Mouse (Mus musculus) heart, embryonic 14.5 days (tissue): ENCODE data around the gene Ica1. TPM values are rescaled to one million over a fixed set of nuclear protein-coding genes. Genes with fewer than 3 reads are reported as not detected.

ENCODE experiments used
- ATAC-seq: fragments of 200-750 bp; cut with Nextera tagmentation; 2 replicates; pipeline ENCODE4 v1.8.0; 2017; ENCODE audit warnings: low read depth, moderate TSS enrichment; ENCODE audit not compliant: insufficient number of reproducible peaks, insufficient read depth, low FRiP score
- H3K27ac ChIP-seq, 2 experiments: fragments of 200-500 bp in 1 of 2; fragments of 300-500 bp in 1 of 2; sonication (generic) in 1 of 2; replicated peaks in 1 of 2; 2 replicates each; pipeline ENCODE4 v1.5.1; 2012 to 2014; ENCODE audit warnings: low read depth in 2 of 2, low read length in 2 of 2, control low read depth in 1 of 2, mild to moderate bottlenecking in 1 of 2, mixed read lengths in 1 of 2; ENCODE audit not compliant: control insufficient read depth in 1 of 2, insufficient read depth in 1 of 2
- H3K27me3 ChIP-seq: fragments of 300-500 bp; sonication (generic); 2 replicates; pipeline ENCODE4 v1.6.1; 2014; ENCODE audit warnings: mild to moderate bottlenecking, low read length, control low read depth; ENCODE audit not compliant: control insufficient read depth, insufficient read depth
- H3K36me3 ChIP-seq: fragments of 300-500 bp; sonication (generic); 2 replicates; pipeline ENCODE4 v1.6.1; 2014; ENCODE audit warnings: mild to moderate bottlenecking, control low read depth, low read length, mixed read lengths; ENCODE audit not compliant: control insufficient read depth, insufficient read depth
- H3K4me1 ChIP-seq, 2 experiments: fragments of 200-500 bp in 1 of 2; fragments of 300-500 bp in 1 of 2; sonication (generic) in 1 of 2; 2 replicates each; pipeline ENCODE4 v1.6.1; 2012 to 2014; ENCODE audit warnings: low read length in 2 of 2, control low read depth in 1 of 2, mixed read lengths in 1 of 2; ENCODE audit not compliant: control insufficient read depth in 2 of 2, insufficient read depth in 2 of 2
- H3K4me2 ChIP-seq: fragments of 300-500 bp; sonication (generic); 2 replicates; pipeline ENCODE4 v1.6.1; 2014; ENCODE audit warnings: mild to moderate bottlenecking, low read length
- H3K4me3 ChIP-seq, 2 experiments: fragments of 200-500 bp in 1 of 2; fragments of 300-500 bp in 1 of 2; sonication (generic) in 1 of 2; 2 replicates each; pipeline ENCODE4 v1.5.1; 2012 to 2014; ENCODE audit warnings: low read length in 2 of 2, mild to moderate bottlenecking in 2 of 2, control low read depth in 1 of 2, low read depth in 1 of 2, moderate library complexity in 1 of 2; ENCODE audit not compliant: control insufficient read depth in 1 of 2, insufficient read depth in 1 of 2
- H3K9ac ChIP-seq: fragments of 300-500 bp; sonication (generic); 2 replicates; pipeline ENCODE4 v1.6.1; 2014; ENCODE audit warnings: mild to moderate bottlenecking, low read length
- H3K9me3 ChIP-seq: fragments of 300-500 bp; sonication (generic); 2 replicates; pipeline ENCODE4 v1.6.1; 2016; ENCODE audit warnings: low read length, control low read depth; ENCODE audit not compliant: control insufficient read depth
- WGBS: fragments of 180-500 bp; shearing (Covaris S2); extraction: QIAGEN DNeasy Blood & Tissue Kit; methylation state at CpG from one replicate; pipeline ENCODE4 v1.1.7; 2014; 5-methylcytosine and 5-hydroxymethylcytosine counted together
- polyA plus RNA-seq: library from polyadenylated mRNA; unstranded; fragments of >200 nt; fragmentation: Nextera tagmentation; extraction: Ambion mirVana; gene quantifications from 2 replicates; pipeline ENCODE4 v1.2.1, GENCODE M21; 2014

Gene Ica1
- polyA plus RNA-seq, 1 experiment from 2014 or later: 29.3 TPM

GRCm38 (mm10) chr6:8655454-8655853 is 122.8 kb downstream of the Ica1 start:
- H3K4me1 ChIP-seq: peaks cover 9 to 24% of the 10 kb centered on the region in 2 experiments
- WGBS: 91% methylated on average over 2 of the region's 2 CpGs
- no peaks in the 10 kb centered on the region for H3K27me3 ChIP-seq
- no peak overlapping the region for H3K4me3 ChIP-seq
- ATAC-seq: no peak
- no peak overlapping the region for H3K9ac ChIP-seq
- no peak overlapping the region for H3K4me2 ChIP-seq
- H3K9me3 ChIP-seq: no peaks in the 10 kb centered on the region
- no peaks in the 10 kb centered on the region for H3K36me3 ChIP-seq
- H3K27ac ChIP-seq: no peak overlapping the region

GRCm38 (mm10) chr6:8650413-8650812 is 127.9 kb downstream of the Ica1 start:
- WGBS: 88% methylated on average over 7 of the region's 7 CpGs

GRCm38 (mm10) chr6:8649295-8649865 is 128.9 kb downstream of the Ica1 start:
- Histone ChIP-seq H3K27ac (no peak overlapping the region), H3K4me2 (no peak overlapping the region), H3K36me3 (0 out of 2 replicates have a peak, but pooled peaks cover 4% of the 10 kb centered on the region), H3K4me3 (no peak overlapping the region), H3K9ac (no peak overlapping the region), H3K9me3 (no peaks in the 10 kb centered on the region), H3K27me3 (no peaks in the 10 kb centered on the region), H3K4me1 (peaks cover 5 to 6% of the 10 kb centered on the region in 2 experiments)
- ATAC-seq: no peak
- 62% methylated on average over 4 of the region's 4 CpGs for WGBS

More at GRCm38 (mm10) chr6:8650413-8650812, 127.9 kb downstream of the Ica1 start:
- Histone ChIP-seq H3K4me3 (no peak overlapping the region), H3K27ac (no peak overlapping the region), H3K27me3 (no peaks in the 10 kb centered on the region), H3K9ac (no peak overlapping the region), H3K9me3 (no peaks in the 10 kb centered on the region), H3K4me2 (no peak overlapping the region), H3K4me1 (peaks cover 5 to 6% of the 10 kb centered on the region in 2 experiments), H3K36me3 (0 out of 2 replicates have a peak, but pooled peaks cover 4% of the 10 kb centered on the region)
- no peak for ATAC-seq

- H3K27ac ChIP-seq: no peak overlapping the region
- H3K9me3 ChIP-seq: no peaks in the 10 kb centered on the region
- H3K27me3 ChIP-seq: no peaks in the 10 kb centered on the region
- H3K36me3 ChIP-seq: 0 out of 2 replicates have a peak, but pooled peaks cover 4% of the 10 kb centered on the region
- no peak overlapping the region for H3K9ac ChIP-seq
- no peak for ATAC-seq
- 79% methylated on average over 10 of the region's 10 CpGs for WGBS
- H3K4me3 ChIP-seq: no peak overlapping the region
- peaks cover 5 to 6% of the 10 kb centered on the region in 2 experiments for H3K4me1 ChIP-seq
- H3K4me2 ChIP-seq: no peak overlapping the region
Observed at GRCm38 (mm10) chr6:8648185-8648901, 129.9 kb downstream of the Ica1 start.

- 36% methylated on average over 7 of the region's 7 CpGs for WGBS
- Histone ChIP-seq H3K9me3 (no peaks in the 10 kb centered on the region), H3K4me3 (no peak overlapping the region), H3K36me3 (0 out of 2 replicates have a peak, but pooled peaks cover 4% of the 10 kb centered on the region), H3K4me1 (peaks cover 5 to 6% of the 10 kb centered on the region in 2 experiments), H3K27ac (no peak overlapping the region), H3K9ac (no peak overlapping the region), H3K4me2 (no peak overlapping the region), H3K27me3 (no peaks in the 10 kb centered on the region)
- no peak for ATAC-seq
Observed at GRCm38 (mm10) chr6:8647513-8648184, 130.6 kb downstream of the Ica1 start.

GRCm38 (mm10) chr6:8645708-8646107 is 132.6 kb downstream of the Ica1 start:
- Histone ChIP-seq H3K4me2 (no peak overlapping the region), H3K9ac (no peak overlapping the region), H3K4me1 (peaks cover 5 to 6% of the 10 kb centered on the region in 2 experiments), H3K27ac (no peak overlapping the region), H3K9me3 (no peaks in the 10 kb centered on the region), H3K36me3 (0 out of 2 replicates have a peak, but pooled peaks cover 4% of the 10 kb centered on the region), H3K4me3 (no peak overlapping the region), H3K27me3 (no peaks in the 10 kb centered on the region)
- 75% methylated on average over 2 of the region's 2 CpGs for WGBS
- no peak for ATAC-seq

- Histone ChIP-seq H3K27ac (no peak overlapping the region), H3K9ac (no peak overlapping the region), H3K4me1 (peaks cover 5 to 6% of the 10 kb centered on the region in 2 experiments), H3K4me3 (no peak overlapping the region), H3K36me3 (no peaks in the 10 kb centered on the region), H3K9me3 (no peaks in the 10 kb centered on the region), H3K4me2 (no peak overlapping the region), H3K27me3 (no peaks in the 10 kb centered on the region)
- no peak for ATAC-seq
- WGBS: 86% methylated on average over 10 of the region's 10 CpGs
Observed at GRCm38 (mm10) chr6:8644703-8645102, 133.6 kb downstream of the Ica1 start.
